Mouse (Mus musculus) urinary bladder, postnatal 10 days (tissue): Measurements from ENCODE around the gene Ntrk1.
"Not testable (repeated sequence)": the region's sequence is repeated elsewhere in the genome, so short reads cannot be mapped to it uniquely, and the experiment has no call there.

Experiments
- DNase-seq: peaks from one replicate; pipeline ENCODE4 v3.0.0; 2022; ENCODE audit warnings: low spot score

Gene Ntrk1

DNA sequence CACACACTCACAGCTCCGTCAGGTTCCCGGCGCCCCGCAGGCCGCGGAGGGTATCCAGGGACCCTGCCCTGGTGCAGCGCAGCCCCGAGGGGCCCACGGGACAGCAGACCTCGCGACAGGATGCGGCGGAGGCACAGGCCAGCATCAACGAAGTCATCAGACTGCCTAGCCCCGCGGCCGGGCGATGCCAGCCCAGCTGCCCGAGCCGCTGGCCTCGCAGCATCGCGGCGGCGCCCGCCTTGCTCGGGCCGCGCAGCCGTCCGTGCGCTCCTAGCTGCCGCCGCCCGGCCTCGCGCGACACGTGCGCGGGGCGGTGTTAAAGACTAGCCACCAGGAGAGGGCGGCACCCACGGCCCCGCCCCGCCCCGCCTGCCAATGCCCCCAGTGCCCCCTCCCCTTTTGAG, at the start of gene Ntrk1:
TSS of gene Ntrk1 (minus strand) at position 241 of the 404 bp plus-strand sequence.
- DNase-seq, result no peak

DNA sequence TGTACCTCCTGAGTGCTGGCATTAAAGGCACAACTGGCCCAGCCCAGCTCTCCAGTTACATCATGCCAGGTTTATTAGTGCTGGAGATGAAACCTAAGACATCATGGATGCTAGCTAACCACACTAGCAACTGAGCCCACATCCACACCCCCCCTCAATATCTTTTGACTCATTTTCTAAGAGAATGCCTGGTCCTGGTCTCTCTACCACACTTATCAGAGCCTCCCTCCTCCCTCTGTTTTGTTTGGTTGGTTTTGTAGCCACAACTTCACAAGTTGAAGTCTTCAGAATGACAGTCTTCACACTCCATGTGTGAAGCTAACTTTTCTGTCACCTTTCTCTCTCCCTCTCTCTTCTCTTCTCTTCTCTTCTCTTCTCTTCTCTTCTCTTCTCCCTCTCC, 45.9 kb upstream of the Ntrk1 start:
- DNase-seq, result no peak

DNA sequence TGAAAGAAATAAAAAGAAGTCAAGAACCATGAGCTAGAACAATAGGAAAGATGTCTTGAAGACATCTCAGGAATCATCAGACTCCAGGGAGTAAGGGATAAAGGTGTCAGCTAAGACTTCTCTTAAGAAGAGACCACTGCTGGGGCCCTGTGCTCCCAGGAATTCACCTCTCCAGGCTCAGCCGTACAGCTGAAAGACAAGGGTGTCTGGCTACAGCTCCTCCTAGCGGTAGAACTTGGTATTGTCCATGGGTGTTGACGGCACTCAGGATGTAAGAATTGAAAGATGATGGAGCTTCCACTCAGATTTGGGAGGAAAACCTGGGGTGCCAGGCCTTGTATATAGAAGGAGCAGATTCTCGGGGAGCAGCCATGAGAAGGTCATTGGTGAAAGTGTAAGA, 43.7 kb upstream of the Ntrk1 start:
- DNase-seq, result peak; percentile 36

DNA sequence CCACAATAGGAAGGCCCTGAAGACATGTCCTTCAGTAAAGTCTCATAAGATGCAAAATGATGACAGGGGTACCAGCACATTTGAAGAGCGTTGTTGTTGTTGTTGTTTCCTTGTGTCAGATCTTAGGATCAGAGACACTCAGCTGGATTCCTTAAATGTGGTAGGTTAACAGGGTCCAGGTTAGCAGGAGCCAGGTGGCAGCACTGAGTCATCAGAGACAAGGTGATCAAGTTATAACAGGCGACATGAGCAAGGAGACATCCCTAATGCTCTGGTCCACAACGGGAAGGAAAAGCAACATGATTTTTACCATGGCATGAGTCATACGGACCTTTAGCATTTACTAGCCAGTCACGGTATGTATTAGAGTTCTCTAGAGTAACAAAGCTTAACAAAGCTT, 38.5 kb upstream of the Ntrk1 start:
- no peak for DNase-seq

DNA sequence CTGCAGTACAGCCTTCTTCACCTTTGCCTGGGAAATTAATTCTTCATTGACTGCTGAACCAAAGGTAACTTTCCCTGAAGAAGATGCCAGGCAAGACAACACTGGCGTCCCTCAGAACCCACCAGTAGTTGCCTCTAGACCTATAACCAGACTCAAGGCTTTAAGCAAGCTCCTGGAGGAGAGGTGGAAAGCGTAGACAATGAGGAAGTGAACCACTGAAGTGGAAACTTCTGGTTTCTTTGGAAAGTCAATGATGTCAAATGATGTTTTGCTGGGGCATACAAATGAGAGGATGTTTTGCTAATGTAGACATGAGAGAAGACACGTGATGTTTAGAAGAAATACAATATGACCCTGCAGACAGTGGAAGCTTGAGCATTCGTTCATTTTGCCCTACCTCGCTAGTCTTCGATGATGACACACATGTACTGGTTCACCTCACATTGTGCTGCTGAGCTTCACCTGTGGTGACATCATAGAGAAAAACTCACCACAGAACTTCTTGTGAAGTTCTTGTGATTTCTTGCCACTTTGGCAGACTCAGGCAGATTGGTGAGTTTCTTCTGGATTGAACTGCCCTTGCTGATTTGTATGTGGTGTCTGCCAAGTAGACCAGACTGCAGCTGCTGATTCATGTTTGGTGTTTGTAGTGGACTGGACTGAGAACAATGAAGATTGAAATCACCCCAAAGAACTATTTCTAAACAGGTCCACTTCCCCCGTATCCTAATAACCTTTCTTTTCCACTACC, 37.3 kb upstream of the Ntrk1 start:
- DNase-seq, result no peak

DNA sequence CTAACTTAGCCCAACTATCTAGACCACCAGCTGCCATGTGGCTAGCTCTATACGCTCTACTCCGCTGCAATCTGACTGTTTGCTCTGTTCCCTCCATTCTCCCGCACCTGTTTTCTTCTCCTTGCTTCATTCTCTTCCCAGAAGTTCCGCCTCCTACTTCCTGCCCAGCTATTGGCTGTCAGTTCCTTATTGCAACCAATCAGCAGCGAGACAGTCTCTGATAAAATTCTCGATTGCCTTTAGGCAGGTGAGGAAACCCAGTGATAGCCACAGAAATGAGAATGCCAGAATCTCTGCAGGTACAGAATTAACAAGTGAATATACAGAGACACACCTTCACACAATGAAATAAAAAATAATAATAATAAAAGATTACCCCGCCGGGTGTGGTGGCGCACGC, 34.1 kb upstream of the Ntrk1 start:
- DNase-seq, result no peak

DNA sequence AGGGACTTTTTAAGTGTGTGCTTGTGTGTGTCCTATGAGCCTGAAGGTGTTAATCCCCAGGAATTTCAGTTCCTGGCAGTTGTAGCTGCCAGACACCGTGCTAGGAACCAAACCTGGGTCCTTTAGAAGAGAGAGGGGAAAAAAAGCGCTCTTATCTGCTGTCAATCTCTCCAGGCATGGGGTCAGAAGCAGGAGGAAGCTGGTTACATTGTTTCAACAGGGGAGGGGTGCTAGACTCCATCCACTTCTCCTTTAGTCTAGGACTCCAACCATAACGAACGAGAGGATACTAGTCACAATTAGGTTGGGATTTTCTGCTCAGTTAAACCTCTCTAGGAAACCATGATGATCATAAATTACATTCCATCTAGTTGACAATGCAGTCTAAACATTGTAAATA, 33.5 kb upstream of the Ntrk1 start:
- no peak for DNase-seq

DNA sequence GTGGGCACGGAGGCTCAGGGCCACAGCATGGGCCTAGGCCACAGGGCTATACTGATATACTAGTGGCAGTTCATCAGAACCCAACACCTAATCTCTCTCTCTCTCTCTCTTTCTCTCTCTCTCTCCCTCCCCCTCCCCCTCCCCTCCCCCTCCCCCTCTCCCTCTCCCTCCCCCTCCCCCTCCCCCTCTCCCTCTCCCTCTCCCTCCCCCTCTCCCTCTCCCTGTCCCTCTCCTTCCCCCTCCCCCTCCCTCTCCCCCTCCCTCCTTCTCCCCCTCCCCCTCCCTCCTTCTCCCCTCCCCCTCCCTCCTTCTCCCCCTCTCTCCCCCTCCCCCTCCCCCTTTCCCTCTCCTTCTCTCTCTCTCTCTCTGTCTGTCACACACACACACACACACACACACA, 29.2 kb upstream of the Ntrk1 start, which contains the start of gene Pear1:
TSS of gene Pear1 (minus strand) at position 101 of the 400 bp plus-strand sequence.
- not testable (repeated sequence) for DNase-seq

DNA sequence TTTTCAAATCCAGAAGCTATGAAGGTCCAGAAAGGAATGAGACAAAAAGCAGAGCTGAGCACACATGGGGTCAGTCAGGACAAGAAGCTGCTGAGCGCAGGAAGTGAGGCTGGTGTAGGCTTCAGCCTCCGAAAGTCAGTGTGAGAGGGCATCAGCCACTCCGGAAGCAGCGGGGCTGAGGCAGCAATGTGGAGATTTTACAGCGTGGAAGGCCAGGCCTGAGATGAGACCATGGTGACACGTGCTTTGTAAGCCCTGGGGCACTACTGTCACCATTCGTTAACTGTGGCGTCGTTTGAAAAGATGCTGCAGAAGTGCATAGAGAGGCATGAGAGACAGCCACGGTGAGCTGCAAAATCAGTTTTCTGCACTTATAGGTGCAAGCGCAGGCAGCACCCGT, 23.3 kb upstream of the Ntrk1 start:
- no peak for DNase-seq

DNA sequence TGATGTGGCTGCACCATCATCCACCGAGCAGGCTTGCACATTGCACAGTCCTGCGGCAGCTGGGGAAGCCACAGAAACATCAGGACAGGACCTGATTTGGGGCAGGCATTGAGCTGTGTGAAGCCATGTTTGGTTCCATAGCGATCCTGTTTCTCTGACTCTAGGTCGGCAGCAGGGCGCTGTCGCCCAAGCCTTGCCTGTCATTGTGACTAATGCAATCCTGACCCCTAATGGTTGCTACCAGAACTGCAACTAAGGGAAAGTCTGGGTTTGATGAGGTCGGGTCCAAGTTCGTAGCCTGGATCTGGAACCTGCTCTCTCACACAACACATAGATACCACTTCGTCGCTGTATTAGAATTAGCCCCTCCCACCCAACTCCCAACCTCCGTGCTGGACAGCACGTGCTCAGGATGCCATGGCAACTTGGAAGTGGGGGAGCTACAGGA, 21.7 kb upstream of the Ntrk1 start:
- no peak for DNase-seq

DNA sequence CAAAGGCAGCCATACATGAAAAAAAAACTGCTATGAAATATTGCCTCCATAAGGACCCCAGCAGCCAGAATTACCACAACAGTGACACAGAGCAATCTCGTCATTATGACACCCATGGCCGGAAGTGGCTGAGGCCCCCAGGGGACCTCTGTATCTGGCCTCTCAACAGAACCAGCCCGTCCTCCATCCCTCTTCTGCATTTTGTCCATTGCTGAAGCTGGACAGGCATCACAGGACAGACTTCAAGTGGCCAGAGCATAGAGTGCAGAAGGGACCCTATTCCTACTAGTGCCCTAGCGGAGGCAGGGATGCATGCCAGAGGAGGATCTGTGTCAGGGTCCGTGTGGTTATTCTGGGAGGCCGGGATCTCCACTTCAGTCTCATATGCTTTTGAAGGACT, 21.2 kb upstream of the Ntrk1 start:
- no peak for DNase-seq

DNA sequence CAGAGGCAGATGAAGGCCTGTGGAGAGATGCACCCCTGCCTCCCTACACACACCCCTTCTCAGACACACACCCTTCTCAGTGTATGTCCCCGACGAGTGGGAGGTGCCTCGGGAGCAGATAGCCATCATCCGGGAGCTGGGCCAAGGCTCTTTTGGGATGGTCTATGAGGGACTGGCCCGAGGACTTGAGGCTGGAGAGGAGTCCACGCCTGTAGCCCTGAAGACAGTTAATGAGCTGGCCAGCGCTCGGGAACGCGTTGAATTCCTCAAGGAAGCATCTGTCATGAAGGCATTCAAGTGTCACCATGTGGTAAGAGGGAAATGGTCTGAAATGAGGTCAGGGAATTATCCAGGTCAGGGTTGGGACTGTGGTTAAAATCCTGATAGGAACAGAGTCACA, 17.9 kb upstream of the Ntrk1 start:
- no peak for DNase-seq

DNA sequence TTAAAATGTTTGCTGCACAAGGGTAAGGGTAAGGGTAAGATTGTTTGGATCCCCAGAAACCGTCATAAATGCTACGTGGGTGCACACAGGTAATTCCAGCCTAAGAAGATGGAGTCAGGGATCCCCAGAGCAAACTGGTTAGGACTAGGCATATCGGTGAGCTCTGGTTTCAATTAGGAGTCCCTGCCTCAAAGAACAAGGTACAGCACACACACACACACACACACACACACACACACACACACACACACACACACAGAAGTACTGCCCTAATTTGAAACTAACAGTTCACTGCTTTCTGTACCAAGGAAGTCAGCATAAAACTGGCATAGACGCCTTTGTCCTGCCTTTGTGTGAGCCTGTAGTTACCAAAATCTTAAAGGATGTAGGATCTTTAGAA, 17.5 kb upstream of the Ntrk1 start:
- no peak for DNase-seq

DNA sequence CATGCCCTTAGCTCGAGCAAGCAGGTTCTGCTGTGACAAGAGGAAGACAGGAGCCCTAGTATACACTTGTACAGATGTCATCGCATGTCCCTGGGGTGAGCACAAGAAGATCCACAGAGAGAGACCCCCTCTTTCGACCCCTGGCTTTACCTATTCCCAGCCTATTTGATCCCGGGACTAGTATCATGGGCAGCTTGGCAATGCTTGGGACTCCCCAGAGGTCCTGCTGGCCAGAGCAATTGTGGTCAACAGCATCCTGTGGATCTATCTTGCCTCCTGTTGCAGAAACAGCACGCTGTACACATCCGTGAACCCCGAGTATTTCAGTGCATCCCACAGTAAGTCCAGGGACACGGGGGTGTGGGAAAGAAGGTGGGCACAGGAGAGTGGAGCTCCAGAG, 16.3 kb upstream of the Ntrk1 start:
- DNase-seq, result no peak

DNA sequence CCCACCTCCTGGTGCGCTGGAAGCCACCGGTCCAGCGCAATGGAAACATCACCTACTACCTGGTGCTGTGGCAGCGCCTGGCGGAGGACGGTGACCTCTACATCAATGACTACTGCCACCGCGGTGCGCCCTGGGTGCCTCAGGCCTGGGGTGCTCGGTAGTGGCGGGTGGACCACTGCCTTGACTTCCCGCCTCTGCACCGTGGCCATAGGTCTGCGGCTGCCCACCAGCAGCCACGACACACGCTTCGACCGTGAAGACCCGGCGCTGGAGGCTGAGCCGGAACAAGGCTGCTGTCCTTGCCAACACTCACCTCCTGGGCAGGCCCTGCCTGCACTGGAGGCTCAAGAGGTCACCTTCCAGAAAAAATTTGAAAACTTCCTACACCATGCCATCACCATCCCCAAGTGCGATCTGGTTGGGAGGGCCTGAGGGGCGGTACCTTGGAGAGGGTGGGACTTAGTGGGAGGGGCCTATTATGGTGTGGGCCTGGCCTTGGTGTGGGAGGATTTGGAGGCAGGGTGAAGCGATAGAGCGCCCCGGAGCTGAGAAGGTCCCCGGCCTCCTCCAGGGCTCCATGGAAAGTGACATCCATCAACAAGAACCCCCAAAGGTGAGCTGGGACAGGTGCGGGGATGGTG, 14.5 kb upstream of the Ntrk1 start:
- DNase-seq, result no peak

DNA sequence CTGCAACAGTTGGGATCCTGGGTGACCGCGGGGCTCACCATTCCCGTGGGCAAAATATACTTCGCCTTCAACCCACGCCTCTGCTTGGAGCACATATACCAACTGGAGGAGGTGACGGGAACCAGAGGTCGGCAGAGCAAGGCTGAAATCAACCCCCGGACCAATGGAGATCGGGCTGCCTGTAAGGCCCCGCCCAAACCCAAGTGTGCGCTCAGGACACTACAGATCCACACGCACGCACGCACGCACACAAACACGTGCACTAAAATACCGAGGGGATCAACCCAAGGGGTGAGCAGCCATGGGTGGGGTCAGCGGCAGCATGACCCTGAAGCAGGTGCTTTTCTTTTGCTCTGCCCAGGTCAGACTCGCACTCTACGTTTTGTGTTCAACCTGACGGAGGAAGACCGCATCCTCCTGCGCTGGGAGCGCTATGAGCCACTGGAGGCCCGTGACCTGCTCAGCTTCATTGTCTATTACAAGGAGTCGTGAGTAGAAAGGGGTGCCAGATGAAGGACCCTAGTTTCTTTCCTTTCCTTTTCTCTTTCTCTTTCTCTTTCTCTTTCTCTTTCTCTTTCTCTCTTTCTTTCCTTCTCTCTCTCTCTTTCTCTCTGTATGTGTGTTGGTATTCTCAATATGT, 9.2 kb upstream of the Ntrk1 start:
- DNase-seq, result no peak

DNA sequence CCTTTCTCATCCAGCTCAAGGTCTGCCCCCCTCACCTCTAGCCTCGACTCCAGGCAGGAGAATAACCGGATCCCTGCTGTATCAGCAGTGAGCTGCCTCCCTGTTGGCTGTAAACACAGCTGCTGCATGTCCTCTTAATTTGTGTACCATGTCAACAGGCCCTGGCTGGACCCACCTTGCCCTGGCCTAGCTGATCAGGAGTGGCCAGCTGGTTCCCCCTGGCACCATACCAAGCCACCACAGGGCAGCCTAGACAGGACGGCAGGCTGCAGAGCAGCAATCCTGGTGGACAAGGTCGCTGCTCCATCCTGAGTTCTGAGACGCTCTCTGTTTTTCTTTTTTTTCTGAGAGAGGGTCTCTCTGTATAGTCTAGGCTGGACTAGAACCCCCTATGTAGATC, 6.7 kb upstream of the Ntrk1 start:
- no peak for DNase-seq

DNA sequence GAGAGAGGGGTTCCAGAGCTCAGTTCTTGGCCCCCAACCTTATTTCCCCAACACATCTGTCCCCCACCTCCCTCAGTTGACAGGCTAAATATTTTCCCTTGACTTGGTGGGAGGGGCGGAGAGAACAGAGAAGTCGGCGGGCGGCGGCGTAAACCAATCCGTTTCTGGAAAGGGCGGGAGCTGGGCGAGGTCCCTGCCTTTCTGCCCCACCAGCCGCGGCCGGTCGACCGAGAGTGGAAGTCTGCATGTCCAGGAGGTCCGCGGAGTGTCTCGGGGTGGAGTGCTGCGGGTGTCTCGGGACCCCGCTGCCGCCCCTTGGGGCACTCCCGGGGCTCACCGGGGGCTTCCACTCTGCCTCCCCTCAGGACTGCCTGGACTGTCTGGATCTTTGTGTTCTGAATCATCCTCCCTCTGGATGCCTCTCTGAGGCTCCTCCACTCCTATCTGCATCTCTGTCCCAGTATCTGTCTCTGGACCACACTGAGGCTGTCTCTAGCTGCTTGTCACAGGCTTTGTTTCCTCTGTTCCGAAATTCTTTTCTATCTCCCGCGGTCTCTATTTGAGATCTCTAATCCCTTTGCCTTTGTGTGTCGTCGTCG, 1.9 kb upstream of the Ntrk1 start, which contains the start of gene Insrr:
TSS of gene Insrr (plus strand) at position 216 of the 599 bp plus-strand sequence.
- DNase-seq, result no peak

DNA sequence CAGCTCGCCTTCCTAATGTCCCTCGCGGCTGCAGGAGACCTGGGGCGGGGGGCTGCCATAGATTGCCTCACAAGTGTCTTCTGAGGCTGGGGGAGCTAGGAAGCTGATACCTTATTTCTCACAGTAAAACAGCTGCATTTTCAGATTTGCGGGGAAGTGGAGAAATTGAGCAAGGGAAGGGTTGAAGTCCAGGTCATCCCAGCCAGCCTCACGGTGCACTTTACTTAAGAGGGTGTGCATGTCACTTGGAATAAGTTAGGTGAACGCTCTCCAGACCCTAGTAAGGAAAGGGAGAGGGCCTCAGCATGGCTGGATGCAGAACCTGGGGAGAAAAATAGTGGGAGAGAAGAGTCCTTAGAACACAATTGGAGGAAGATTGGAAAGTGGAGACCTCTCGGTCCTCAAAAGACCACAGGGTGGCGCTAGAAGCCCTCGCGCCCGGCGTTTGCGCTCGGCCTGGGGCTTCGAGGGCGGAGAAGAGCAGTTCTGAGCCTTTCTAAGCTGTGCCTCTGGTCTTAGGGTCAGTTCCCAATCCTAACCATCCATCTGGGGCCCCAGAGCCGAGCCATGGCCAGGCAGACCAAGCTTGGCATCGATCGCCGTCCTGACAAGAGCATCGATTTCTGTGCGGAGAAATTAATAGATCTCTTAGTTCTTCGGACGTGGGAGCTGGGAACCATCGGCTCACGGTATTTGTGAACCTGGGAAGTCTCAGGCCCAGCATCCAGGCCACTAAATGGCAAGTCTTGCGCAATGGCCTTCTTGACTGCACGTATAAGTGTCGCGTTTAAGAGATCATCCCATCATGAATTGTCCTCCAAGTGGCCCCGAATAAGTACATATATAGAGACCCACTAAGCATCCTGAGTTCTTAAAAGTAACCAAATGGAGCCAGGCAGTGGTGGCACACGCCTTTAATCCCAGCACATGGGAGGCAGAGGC, 645 bp upstream of the Ntrk1 start:
- no peak for DNase-seq

DNA sequence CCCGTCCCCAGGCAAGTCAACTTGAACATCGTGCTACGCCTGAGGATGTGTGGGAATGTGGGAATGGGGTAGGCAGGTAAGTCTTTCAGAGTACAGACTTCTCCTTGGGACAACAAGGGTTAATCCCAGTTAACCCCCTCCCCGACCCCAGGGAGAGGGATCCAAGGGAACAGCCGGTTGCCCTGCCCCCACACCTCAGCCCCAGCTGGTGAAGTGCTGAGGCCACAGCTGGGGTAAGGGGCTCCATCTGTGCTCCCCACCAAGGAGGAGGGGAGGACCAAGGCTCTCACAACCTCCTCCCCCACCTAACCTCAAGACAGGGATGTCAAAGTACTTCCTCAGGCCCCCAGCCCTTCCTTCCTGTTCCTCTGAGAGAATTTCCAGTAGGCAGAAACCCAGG, 5.2 kb downstream of the Ntrk1 start:
- no peak for DNase-seq

DNA sequence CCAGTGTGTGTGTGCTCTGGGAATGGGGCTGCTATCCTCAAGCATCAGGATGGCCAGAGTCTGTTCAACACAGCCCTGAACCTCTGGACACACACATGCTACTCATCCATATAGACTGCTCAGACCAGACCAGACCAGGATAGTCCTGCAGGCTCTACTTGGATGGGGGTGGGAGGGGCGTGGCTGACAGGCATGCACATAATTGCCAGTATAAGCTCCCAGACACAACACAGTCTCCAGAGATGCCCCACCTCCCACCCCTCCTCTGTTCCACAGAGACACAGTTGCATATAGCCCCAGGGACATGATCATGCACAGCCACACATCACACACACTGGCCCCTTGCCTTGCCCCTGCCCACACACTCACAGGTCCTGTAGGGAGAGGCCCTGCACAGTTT, 5.7 kb downstream of the Ntrk1 start:
- no peak for DNase-seq
